Mouse (Mus musculus) lung, postnatal 4 days (tissue): ENCODE measurements around the gene Camp.

Experiments
- DNase-seq, 2 experiments: peaks; one replicate each; pipeline ENCODE4 v3.0.0; 2021

Gene Camp

DNA sequence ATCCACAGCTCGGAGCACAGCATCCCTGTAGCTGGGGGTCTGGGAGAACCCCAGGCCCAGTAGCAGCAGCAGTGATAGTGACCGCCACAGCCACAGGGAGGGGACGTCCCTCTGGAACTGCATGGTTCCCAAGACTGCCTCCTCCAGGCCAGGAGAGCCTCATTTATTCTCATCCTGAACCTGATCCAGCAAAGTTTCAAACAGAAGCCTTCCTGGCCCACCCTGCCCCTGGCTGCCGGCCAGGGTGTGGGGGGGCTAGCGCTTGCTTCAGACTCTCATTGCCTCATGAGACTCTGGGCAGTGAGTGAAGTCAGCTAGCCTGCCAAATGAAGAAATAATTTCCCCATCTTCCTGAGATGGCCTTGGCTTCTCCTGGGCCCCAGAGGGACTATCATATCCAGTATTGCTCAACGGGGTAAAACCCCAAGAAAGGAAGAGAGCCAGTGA is at the start of gene Camp:
Gene Camp (minus strand): TSS at position 306 of the 447 bp plus-strand sequence.
- DNase-seq: peak; percentile 64 to 86

- no peak for DNase-seq
Measured at GRCm38 (mm10) chr9:109898027-109898426, 48.6 kb upstream of the Camp start.

DNA sequence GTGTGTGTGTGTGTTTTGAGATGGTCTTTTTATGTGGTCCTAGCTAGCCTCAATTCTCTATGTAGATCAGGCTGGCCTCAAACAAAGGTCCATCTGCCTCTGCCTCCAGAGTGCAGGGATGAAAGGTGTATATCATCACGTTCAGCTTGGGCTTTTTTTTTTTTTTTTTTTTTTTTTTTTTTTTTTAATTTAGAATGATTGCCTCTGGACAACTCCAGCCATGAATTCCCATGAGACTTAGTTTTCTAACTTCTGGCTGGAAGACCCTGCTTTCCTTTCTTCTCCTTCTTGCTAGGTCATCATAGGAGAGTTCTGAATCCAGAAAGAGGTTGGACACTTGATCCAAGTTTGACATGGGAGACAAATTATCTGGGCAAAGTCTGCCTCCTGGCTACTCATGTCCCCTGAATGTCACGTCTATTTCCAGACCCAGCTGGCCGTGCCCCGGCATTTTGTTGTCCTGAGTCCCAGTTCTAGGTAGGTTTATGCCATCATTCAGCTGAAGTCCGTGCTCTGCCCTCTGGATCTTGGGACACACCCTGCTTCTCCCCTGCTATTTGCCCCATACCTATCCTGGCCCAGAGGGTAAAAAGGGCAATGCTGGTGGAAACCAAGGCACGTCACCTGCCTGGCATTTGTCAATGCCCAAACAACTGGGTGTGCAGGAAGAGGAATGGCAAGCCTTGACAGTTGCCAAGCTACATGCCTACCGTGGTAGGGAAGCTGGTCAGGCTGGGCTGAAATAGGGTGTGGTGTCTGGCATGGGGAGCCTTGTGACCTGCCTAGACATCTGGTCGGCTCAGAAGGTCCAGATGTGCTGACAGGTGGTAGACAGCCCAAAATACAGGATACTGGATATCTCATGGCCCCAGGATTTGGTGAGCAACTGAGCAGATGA is 47.1 kb upstream of the Camp start:
- no peak for DNase-seq

DNA sequence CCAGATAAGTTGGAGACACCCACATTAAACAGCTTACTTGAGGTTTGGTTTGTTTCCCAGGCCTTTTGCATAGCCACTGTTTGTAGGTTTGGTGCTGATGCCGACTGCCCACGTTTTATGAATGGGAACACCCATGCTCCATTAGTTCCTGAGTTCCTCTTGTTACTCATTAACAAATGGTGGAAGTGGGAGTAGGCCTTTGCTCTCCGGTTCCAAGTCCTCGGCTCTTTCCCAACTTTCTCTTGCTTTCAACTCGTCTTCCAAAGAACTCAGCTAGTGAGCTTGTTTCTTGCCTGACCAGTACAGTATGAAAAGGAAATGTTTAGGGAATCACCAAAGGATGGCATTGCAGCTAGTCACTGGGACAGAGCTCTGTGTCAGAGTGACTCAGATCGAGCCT is 46.2 kb upstream of the Camp start:
- DNase-seq: no peak

- peak; percentile 68 to 83 for DNase-seq
Measured at GRCm38 (mm10) chr9:109894413-109895090, 45.1 kb upstream of the Camp start.

DNA sequence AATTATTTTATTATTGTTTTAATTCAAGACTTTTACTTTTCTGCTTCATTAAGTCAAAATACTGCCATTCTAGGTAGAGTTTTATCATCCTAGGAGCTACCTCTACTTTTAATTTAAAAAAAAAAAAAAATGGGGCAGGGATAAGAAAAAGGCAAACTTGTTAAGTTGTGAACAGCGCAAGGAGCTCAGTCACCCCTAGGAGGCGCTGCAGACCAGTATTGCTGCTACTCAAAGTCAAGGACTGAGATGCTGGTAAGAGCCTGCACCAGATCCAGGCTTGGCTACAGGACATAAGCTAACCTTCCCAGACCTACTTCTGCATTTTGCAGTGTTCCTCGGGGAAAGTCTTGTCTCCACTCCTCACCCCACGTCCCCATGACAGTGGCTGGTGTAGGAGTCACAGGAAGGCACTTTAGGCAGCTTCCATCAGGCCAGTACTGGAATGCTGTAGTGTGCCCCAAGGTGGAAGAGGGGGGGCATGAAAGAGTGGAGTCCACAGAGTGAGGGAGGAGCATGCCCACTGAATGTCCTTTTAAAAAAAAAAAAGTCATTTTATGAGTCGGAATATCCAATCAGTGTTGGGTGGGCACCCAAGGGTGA is 43.3 kb upstream of the Camp start:
- peak; percentile 73 to 84 for DNase-seq

GRCm38 (mm10) chr9:109891501-109891900 is 42.1 kb upstream of the Camp start:
- no peak for DNase-seq

- DNase-seq: no peak
Measured at GRCm38 (mm10) chr9:109887321-109887720, 37.9 kb upstream of the Camp start.

DNA sequence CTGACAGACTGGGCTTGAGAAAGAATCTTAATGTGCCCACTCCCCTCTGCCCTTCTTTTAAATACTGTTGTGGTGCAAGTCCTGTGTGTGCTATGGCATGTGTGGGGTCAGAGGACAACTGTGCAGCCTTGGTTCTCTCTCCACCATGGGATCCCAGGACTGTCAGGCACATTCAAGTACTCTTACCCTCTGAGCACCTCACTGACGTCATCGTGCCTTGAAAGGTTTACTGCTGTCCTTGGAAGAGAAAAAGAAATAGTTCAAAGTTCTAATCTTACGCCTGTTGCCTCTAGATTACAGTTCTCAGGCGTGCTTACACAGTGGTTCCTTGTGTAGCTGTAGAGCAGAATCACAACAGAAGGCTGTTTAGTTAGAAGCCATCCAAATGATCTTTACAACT is 36.8 kb upstream of the Camp start:
- no peak for DNase-seq

GRCm38 (mm10) chr9:109879305-109879704 is 29.9 kb upstream of the Camp start:
- DNase-seq: no peak

GRCm38 (mm10) chr9:109877666-109878065 is 28.2 kb upstream of the Camp start:
- DNase-seq: no peak

DNA sequence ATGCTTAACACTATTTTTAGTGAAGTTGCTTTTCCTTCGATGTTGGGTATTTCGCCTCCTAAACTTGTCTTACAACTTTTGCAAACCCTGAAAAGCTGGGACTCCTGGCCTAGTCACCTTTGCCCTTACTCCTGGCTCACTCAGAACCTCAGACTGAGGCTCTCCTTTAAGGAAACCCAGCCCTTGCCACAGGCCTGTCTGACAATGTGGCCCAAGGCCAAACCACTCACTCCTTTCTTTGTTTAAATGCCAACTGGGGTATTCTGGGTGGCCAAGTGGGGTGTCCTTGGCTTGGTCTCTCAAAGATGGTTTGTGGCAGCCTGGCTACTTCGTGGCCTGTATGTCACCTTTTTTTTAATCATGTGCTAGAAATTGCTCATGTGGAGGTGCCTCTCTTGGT is 27.3 kb upstream of the Camp start:
- DNase-seq: peak; percentile 31 to 41

GRCm38 (mm10) chr9:109875695-109876601 is 26.5 kb upstream of the Camp start:
- DNase-seq: peak; percentile 75 to 84

- DNase-seq: peak; percentile 98 to 99
Measured at GRCm38 (mm10) chr9:109874797-109875691, 25.6 kb upstream of the Camp start, which contains the start of gene Cdc25a. Cdc25a (plus strand) TSS chr9:109875579.

DNA sequence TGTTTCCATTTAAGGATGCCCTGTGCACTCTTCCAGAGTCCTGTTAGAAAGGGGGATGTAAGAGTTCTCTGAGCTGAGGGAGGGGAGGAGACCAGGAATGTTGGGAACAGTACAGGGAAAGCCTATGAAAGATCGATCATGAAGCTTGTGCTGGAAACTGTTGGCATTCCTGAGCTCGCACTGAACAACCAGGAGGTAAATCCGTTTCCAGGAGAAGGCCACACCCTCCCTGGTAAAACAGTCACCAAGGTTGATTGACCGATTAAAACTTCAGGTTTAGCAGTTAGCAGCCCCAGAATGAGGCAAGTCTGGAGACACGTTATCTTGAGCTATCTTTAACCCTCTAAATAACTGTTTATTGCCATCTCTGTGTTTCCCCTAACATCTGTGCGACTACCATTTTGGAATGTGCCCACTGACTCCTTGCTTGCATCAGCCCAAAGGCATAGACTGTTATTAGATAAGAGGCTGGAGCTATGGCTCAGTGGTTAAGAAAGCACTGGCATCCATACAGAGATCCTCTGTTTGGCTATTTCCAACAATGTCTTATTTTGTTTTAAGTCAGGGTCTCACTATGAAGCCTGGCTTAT is 21.7 kb upstream of the Camp start:
- no peak for DNase-seq

- no peak for DNase-seq
Measured at GRCm38 (mm10) chr9:109866218-109866617, 16.8 kb upstream of the Camp start.

DNA sequence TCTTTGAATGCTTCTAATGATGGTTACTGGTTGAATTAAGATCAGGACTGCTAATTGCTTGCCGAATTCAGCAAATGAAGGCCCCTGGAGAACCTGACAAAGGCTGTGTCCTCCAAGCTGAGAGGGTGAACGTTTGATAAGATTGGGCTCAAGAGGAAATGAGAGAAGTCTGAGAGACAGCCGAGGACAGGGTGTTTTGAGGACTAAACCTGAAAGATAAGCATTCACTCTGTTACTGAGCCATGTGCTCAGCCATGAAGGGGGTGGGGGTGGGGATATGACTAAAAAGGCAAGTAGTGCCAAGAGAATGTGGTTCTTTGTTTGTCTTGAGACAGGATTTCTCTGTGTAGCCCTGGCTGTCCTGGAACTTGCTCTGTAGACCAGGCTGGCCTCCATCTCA is 13.7 kb upstream of the Camp start:
- no peak for DNase-seq

DNA sequence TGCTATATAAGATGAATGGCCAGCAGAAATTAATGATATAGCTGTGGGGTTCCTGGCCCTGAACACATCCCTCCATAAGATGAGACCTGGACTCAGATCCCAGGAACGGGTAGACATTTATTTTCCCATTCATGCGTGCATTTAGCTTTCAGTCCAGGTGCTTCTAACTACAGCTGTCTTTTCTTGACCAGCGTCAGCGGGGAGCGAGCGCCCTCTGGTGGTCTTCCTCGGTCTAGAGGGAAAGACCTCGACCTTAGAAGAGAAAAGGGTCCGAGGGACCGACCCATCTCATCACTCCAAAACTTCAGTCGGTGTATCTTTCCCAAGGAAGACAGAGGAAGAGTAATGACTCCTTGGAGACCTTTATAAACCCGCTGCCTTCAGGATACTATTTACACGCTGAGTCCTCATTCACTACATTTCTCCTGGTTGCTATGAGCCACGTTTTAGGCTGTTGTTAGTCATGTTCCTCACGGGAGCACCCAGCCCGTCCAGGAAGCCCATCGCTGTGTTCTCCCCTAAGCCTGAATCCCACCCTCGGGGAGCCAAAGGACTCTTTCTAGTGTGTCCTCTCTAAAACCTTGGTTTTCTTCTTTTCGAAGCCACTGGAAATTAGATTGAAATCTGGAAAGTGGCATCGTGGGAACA is 13.1 kb upstream of the Camp start:
- DNase-seq: peak; percentile 60 to 80

DNA sequence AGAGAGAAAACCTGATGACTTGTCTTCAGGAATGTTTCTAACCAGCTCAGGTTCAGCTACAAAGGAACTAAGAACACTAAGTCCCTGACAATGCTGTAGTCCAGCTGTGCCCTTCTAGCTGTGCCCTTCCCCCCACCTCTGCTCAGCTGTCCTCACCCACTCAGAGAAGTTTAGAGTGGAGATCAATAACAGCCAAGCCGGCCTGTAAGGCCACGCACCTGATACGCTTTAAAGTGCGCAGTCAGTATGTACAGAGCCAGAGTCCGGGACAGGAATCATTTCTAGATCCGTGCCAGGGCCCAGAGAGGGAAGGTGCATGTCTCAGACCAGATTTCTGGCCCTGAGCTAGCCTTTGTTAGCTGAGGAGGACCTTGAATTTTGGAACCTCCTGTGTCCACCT is 6.5 kb upstream of the Camp start:
- DNase-seq: no peak

DNA sequence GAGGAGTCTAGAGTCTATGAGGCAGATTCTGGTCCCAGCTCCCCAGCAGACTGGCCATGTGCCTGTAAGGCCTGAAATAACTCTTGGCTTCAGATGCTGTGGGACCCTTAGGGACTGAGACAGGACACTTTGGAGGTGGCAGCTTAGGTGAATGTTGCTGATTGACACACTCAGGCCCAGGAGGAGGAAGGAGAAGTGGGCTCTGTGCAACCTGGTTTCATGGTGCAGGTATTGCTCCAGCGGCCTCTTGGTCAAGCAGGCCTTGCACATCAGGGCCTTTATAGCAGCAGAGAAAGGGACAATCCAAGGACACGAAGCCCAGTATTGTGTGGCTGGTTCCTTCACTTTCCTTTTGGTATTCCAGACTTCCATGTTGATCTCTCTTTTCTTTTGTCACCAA is 4.9 kb upstream of the Camp start:
- no peak for DNase-seq
